Mouse (Mus musculus) neural tube, embryonic 12.5 days (tissue): ENCODE measurements at regions not wholly inside any gene's neighbourhood (a gene's known extent, or its start where the extent isn't known, plus 50 kb on each side); places are given as distances from the start of the nearest gene placed in this dataset.

ENCODE experiments used
- ATAC-seq: fragments of 200-750 bp; cut with Nextera tagmentation; 2 replicates; pipeline ENCODE4 v1.8.0; 2017; ENCODE audit warnings: low read depth, mild to moderate bottlenecking, moderate TSS enrichment, moderate library complexity; ENCODE audit not compliant: low FRiP score
- H3K27ac ChIP-seq: fragments of 300-500 bp; sonication (generic); 2 replicates; pipeline ENCODE4 v1.5.1; 2016
- H3K27me3 ChIP-seq: fragments of 300-500 bp; sonication (generic); replicated peaks from 2 replicates; pipeline ENCODE4 v1.6.1; 2016; ENCODE audit warnings: mild to moderate bottlenecking
- H3K36me3 ChIP-seq: fragments of 300-500 bp; sonication (generic); 2 replicates; pipeline ENCODE4 v1.6.1; 2016; ENCODE audit warnings: mild to moderate bottlenecking
- H3K4me1 ChIP-seq: fragments of 300-500 bp; sonication (generic); 2 replicates; pipeline ENCODE4 v1.6.1; 2016
- H3K4me2 ChIP-seq: fragments of 300-500 bp; sonication (generic); replicated peaks from 2 replicates; pipeline ENCODE4 v1.6.1; 2016; ENCODE audit warnings: mild to moderate bottlenecking
- H3K4me3 ChIP-seq: fragments of 300-500 bp; sonication (generic); 2 replicates; pipeline ENCODE4 v1.5.1; 2016
- H3K9ac ChIP-seq: fragments of 300-500 bp; sonication (generic); 2 replicates; pipeline ENCODE4 v1.6.1; 2016; ENCODE audit warnings: mild to moderate bottlenecking
- H3K9me3 ChIP-seq: fragments of 300-500 bp; sonication (generic); 2 replicates; pipeline ENCODE4 v1.6.1; 2016; ENCODE audit warnings: mild to moderate bottlenecking
- WGBS: fragments of 180-500 bp; shearing (Covaris S2); methylation state at CpG from one replicate; pipeline ENCODE4 v1.1.7; 2016; 5-methylcytosine and 5-hydroxymethylcytosine counted together

DNA sequence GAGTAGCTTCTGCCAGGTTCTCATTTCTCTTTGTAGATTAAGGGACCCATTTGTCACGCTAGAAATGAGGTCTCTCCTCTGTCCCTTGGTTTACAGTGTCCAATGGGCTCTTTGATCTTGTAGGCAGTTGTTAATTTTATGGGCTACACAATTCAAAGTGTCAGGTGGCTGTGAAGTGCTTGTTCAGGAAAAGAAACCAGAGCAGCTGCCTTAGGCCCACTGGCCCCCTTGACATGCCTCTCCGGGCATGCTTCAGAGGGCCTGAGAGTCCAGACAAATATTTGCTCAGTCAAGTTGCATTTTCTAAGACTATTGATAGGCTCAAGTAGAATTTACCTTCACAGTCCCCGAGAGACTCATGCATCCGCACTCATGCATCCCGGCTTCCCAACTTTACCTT is 94.0 kb downstream of the Ackr3 start:
- ATAC-seq, result no peak
- Histone ChIP-seq H3K9ac (no peak overlapping the region), H3K27ac (no peak overlapping the region), H3K9me3 (no peaks in the 10 kb centered on the region), H3K27me3 (no peaks in the 10 kb centered on the region), H3K4me2 (no peak overlapping the region), H3K36me3 (no peaks in the 10 kb centered on the region), H3K4me1 (peaks cover 11% of the 10 kb centered on the region), H3K4me3 (no peak overlapping the region)
- 35% methylated on average over 5 of the region's 5 CpGs for WGBS

DNA sequence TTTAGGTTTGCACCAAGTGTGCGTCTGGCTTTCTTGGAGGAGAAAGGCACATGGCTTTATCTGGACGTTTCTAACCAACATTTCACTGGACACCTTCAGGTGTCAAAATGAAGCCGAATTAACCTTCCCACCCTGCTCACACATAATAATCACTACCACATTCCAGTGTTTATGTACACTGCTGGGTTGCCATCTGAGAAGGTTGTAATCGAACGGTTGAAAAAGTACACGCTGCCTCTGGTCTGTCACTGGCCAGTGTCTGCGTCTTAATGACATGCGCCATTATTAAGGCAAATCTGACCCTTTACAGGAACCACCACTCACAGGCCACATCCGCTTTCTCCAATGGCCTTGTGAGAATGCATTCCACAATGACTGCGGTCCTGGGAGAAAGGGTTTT is 96.4 kb downstream of the Ackr3 start:
- Histone ChIP-seq H3K4me2 (no peak overlapping the region), H3K27ac (no peak overlapping the region), H3K27me3 (no peaks in the 10 kb centered on the region), H3K4me3 (no peak overlapping the region), H3K36me3 (no peaks in the 10 kb centered on the region), H3K9me3 (no peaks in the 10 kb centered on the region), H3K4me1 (peaks cover 18% of the 10 kb centered on the region), H3K9ac (no peak overlapping the region)
- ATAC-seq, result no peak
- 87% methylated on average over 10 of the region's 10 CpGs for WGBS

DNA sequence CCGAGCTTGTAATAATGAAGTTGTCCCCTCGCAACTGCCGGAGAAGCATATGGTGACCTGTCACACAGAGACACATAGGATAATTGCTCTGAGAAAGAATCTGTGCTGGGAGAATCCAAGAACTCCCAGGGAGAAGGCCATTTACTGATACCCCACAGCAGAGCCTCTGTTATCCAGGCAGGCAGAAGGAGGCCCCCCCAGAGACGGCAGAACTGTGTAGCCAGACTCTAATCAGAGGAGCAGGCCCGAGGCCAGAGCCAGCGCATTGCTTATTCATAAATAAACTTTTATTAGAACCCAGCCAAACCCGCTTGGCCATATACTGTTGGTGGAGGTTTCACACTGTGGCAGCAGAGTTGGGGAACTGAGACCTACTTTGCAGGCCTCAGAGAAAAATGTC is 100.6 kb downstream of the Ackr3 start:
- Histone ChIP-seq H3K36me3 (no peaks in the 10 kb centered on the region), H3K4me1 (peaks cover 8% of the 10 kb centered on the region; the same call in 1 of the 2 replicates), H3K4me2 (no peak overlapping the region), H3K9ac (no peak overlapping the region), H3K27me3 (no peaks in the 10 kb centered on the region), H3K9me3 (peaks cover 6% of the 10 kb centered on the region; the same call in 1 of the 2 replicates), H3K4me3 (no peak overlapping the region), H3K27ac (no peak overlapping the region)
- ATAC-seq, result no peak
- WGBS, result 50% methylated on average over 7 of the region's 7 CpGs

DNA sequence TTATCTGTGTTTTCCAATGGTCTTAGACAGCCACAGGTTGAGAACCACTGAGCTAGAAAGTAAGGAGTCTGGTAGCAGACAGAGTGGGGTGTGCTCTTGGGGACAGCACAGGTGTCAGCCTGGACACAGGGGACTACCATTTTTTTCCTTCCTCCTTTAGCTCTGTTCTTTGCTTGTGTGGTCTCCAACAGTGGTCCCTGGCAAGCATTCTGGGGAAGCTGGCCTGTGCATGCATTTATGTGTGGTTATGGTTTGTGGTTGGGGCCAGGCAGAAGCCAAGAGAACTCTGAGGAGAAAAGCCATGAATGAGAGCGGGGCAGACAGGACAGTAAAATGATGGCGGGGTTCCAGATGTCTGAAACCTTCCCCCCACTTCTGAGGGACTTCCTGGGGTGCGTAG is 107.2 kb downstream of the Ackr3 start:
- ATAC-seq, result no peak
- 63% methylated on average over 3 of the region's 3 CpGs for WGBS
- peaks cover 6% of the 10 kb centered on the region; the same call in 1 of the 2 replicates for H3K9me3 ChIP-seq

DNA sequence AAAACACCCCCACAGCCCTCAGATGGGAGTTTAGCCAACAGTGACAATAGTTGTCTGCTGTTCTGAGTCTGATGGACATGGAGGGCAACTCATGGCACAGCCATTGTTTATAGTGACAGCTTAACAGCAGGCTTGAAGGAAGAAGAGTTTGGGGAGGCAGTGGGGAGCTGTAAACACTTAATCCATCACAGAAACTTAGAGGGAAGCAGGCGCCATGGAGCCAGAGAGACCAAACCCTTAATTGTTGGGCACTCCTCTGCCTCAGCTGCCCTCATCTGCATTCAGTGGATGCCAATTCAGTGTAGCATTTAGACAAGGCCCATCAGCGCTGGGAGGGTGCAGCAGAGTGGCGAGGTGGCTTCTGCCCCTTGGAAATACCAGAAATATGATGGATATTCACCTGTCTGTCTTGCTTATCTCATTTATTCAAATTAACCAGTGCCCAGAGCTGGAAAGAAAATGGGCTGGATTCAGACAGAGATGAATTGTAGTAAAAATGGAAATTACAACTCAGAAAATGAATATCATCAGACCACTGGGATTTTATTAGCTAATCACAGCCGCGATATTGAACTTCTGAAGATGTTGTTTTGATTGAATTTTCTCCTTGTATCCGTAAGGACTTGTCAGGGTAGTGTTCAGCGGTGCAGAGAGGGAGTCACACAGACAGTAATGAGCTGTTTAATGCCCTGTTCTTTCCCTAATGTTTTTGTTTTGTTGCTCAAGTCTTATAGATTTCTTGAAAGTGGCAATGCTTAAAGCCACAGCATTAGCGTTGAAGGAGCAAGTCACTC is 108.1 kb downstream of the Ackr3 start:
- Histone ChIP-seq H3K27me3 (no peaks in the 10 kb centered on the region), H3K27ac (no peak overlapping the region), H3K4me1 (peaks cover 6% of the 10 kb centered on the region), H3K9ac (no peak overlapping the region), H3K36me3 (no peaks in the 10 kb centered on the region), H3K9me3 (peaks cover 6% of the 10 kb centered on the region; the same call in 1 of the 2 replicates), H3K4me3 (no peak overlapping the region), H3K4me2 (no peak overlapping the region)
- no peak for ATAC-seq
- 62% methylated on average over 8 of the region's 8 CpGs for WGBS

More for the DNA sequence above, 107.2 kb downstream of the Ackr3 start:
- Histone ChIP-seq H3K4me1 (peaks cover 6% of the 10 kb centered on the region), H3K4me2 (no peak overlapping the region), H3K27me3 (no peaks in the 10 kb centered on the region), H3K9ac (no peak overlapping the region), H3K27ac (no peak overlapping the region), H3K4me3 (no peak overlapping the region), H3K36me3 (no peaks in the 10 kb centered on the region)

DNA sequence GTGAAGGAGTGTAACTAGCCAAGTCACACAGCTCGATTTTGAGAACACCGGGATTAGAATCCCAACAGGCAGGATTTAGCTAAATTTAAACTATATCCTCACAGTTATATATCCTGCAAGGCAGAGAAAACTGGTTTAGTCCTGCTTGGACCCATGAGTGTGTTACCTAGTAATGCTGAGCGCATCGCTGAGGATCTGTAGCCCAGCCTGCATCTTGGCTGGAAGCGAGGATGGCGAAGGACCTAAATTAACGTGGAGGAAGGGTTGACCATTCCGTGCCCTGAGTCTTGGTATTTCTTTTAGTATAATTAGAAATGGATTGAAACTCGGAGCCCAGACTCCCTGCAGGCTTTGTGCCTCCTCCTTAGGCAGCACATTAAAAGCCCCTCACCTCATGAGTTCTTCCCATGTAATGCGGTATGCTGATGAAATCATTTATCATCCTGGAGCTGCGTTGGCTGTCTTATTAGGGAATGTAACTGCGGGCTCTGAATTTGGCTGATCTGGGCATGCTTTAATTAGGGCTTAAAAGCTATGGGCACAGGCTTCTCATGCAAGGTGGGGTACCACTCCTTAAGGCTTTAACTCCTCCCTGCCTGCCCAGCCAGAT is 110.1 kb downstream of the Ackr3 start:
- Histone ChIP-seq H3K27ac (no peak overlapping the region), H3K36me3 (no peaks in the 10 kb centered on the region), H3K4me1 (peaks cover 6% of the 10 kb centered on the region), H3K4me3 (no peak overlapping the region), H3K9me3 (no peaks in the 10 kb centered on the region), H3K4me2 (no peak overlapping the region), H3K27me3 (no peaks in the 10 kb centered on the region), H3K9ac (no peak overlapping the region)
- ATAC-seq, result no peak
- 74% methylated on average over 12 of the region's 12 CpGs for WGBS

DNA sequence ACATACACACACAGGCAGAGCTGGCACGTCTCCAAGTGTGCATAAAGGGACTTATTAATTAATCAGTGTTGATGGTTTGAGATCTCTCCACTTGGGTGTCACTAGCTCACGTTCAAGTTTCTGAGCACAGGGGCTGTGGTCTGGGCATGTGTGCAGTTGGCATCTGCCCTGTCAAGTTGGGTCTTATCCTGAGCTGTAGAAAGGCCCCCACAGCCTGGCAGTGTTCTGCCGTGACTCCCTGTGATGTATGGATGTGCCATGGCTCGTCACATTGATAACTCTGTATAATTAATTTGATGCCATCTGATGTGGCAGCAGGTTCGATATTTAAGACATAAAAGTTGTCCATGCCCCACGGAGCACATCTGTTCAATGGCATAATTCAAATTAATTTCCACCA is 114.1 kb downstream of the Ackr3 start:
- peaks cover 18% of the 10 kb centered on the region for H3K4me1 ChIP-seq
- no peaks in the 10 kb centered on the region for H3K9me3 ChIP-seq
- H3K4me3 ChIP-seq, result no peak overlapping the region
- H3K9ac ChIP-seq, result no peak overlapping the region
- no peak for ATAC-seq
- H3K27me3 ChIP-seq, result no peaks in the 10 kb centered on the region
- no peaks in the 10 kb centered on the region for H3K36me3 ChIP-seq
- no peak overlapping the region for H3K4me2 ChIP-seq
- no peak overlapping the region for H3K27ac ChIP-seq
- 63% methylated on average over 6 of the region's 6 CpGs for whole genome bisulfite sequencing

DNA sequence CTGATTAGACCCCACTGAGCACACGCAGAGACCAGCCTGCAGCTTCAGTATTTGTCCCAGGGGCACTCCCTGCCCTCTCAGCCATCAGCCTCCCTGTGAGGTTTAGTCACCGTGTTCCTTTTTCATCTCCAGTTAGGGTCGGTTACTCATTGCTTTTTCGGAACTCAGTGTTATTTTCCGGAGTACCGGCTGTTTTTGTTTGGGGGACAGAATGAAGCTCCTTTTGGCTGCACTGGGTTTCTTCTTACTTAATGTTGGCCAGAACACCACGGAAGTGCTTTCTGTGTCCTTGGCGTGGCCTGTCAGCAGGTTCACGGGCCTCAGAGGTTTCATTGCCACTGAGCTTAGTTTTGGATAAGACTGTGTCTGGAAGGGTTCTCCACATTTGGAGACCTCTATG is 114.7 kb downstream of the Ackr3 start:
- no peaks in the 10 kb centered on the region for H3K9me3 ChIP-seq
- H3K4me2 ChIP-seq, result no peak overlapping the region
- peaks cover 18% of the 10 kb centered on the region for H3K4me1 ChIP-seq
- H3K27me3 ChIP-seq, result no peaks in the 10 kb centered on the region
- WGBS, result 77% methylated on average over 9 of the region's 9 CpGs
- no peak overlapping the region for H3K9ac ChIP-seq
- no peak overlapping the region for H3K4me3 ChIP-seq
- no peak for ATAC-seq
- no peaks in the 10 kb centered on the region for H3K36me3 ChIP-seq
- H3K27ac ChIP-seq, result no peak overlapping the region

DNA sequence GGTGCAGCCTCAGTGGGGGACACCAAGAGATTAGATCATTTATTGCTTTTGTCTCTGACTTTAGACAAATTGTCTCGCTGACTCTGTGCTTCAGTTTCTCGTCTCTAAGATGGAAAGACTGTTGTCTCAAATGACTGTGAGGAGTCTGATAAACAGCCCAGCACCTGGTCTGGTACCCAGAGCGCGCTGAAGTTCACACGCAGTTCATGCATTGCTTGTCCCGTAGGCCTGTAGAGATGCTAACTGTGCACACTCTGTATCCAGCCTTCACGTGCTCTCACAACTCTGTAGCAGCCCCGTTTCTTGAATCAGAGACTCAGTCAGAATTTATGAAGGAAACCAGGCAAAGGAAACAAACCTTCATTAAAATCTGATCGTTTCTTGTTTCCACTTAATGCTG is 116.7 kb downstream of the Ackr3 start:
- Histone ChIP-seq H3K27me3 (no peaks in the 10 kb centered on the region), H3K36me3 (no peaks in the 10 kb centered on the region), H3K4me1 (peaks cover 30% of the 10 kb centered on the region), H3K4me2 (no peak overlapping the region), H3K9ac (no peak overlapping the region), H3K9me3 (no peaks in the 10 kb centered on the region), H3K4me3 (no peak overlapping the region), H3K27ac (no peak overlapping the region)
- WGBS, result 32% methylated on average over 9 of the region's 9 CpGs
- peak; percentile 68; the same call in 1 of the 2 replicates for ATAC-seq

DNA sequence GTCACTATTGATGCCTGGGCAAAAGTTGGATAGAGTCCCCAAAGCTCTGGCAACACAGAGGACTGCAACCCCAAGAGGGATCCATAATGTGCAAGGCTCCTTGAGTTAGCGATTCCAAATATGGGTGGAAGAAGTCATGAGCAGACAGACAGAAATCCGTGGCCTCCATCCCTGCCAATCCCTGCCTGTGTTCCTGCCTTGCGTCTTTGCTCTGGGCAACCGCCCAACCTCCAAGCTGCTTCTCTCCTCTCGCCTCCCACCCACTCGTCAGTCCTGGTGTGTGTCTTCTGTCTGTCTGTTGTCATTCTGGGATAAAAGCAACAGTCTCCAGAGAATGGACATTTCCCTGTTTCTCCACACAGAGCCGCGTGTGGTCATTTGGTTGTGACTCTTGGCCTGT is 117.7 kb downstream of the Ackr3 start:
- Histone ChIP-seq H3K4me1 (peaks cover 37% of the 10 kb centered on the region), H3K9ac (no peak overlapping the region), H3K4me2 (no peak overlapping the region), H3K27ac (no peak overlapping the region), H3K9me3 (no peaks in the 10 kb centered on the region), H3K27me3 (no peaks in the 10 kb centered on the region), H3K36me3 (no peaks in the 10 kb centered on the region), H3K4me3 (no peak overlapping the region)
- no peak for ATAC-seq
- 96% methylated on average over 8 of the region's 8 CpGs for WGBS

DNA sequence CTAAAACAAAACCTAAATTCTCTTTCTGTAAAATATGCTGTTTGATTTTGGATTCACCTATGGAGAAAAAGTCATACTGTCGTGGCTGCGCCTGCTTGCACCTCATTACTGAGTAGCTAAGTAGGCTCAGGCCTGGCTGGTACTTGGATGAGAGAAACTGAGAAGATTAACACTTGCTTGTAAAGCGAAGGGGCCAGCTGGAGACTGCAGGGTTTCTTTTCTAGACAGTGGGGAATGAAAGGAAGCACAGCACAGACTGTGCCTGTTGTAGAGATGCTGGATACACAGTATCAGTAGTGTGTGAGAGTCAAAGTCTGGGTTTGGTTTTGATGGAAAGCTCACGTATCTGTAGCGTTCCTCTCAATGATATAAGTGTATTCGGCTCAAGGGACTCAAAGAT is 123.5 kb downstream of the Ackr3 start:
- Histone ChIP-seq H3K36me3 (no peaks in the 10 kb centered on the region), H3K4me2 (no peak overlapping the region), H3K4me1 (peaks cover 19% of the 10 kb centered on the region), H3K27me3 (no peaks in the 10 kb centered on the region), H3K9ac (no peak overlapping the region), H3K4me3 (no peak overlapping the region), H3K9me3 (no peaks in the 10 kb centered on the region), H3K27ac (no peak overlapping the region)
- no peak for ATAC-seq
- 68% methylated on average over 6 of the region's 6 CpGs for WGBS

DNA sequence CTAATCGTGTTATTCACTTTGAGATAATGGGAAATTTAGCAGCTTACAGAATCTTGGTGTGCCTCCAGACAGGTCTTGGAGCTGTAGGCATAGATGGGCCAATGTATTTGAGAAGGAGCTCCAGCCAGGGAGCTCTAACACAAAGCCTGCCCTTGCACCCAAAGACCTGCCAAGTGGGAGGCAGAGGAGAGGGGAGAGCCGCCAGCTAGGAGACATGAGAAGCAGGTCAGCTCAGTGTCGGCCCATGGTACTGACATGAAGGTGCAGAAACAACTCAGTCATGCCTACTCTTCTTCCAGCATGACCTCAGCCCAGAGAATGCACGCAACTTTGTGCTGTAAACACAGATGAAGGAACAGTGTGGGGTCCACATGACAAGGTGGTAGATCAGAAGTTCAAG is 128.8 kb downstream of the Ackr3 start:
- no peak for ATAC-seq
- Histone ChIP-seq H3K4me2 (no peak overlapping the region), H3K4me3 (no peak overlapping the region), H3K9me3 (no peaks in the 10 kb centered on the region), H3K4me1 (peaks cover 11% of the 10 kb centered on the region), H3K27ac (no peak overlapping the region), H3K36me3 (no peaks in the 10 kb centered on the region), H3K9ac (no peak overlapping the region), H3K27me3 (no peaks in the 10 kb centered on the region)
- 95% methylated on average over 4 of the region's 4 CpGs for WGBS
